In genomic region chr4:149351596-149352150, GRCm38 (mm10) we compare ENCODE assay signal across 26 mouse cellular contexts. TPM values are rescaled to one million over a fixed set of nuclear protein-coding genes. Genes with fewer than 3 reads are reported as not detected.
DNase-seq lines count a peak whose midpoint lies in the region; ATAC-seq and TF ChIP-seq lines count a peak whose summit lies in the region.
"Had no signal": no experiment of that assay in that cellular context is flagged by ENCODE, and none has a peak within 500 bp of the region (broad histone marks: within the 10 kb centered on the region; RNA-seq: fewer than 3 reads in every experiment).

No protein-coding gene starts in this region.

- 80% methylated on average over 8 of the region's 8 CpGs for WGBS in intestine, postnatal 0 days
- WGBS in intestine, embryonic 15.5 days, result 82% methylated on average over 8 of the region's 8 CpGs

- peak overlapping the region; percentile 41 for H3K27ac ChIP-seq in intestine, postnatal 0 days (ENCODE audit: low read depth, low read length)
- H3K27ac ChIP-seq in intestine, embryonic 15.5 days, result no peak overlapping the region
- H3K27ac ChIP-seq: embryonic facial prominence, embryonic 13.5 days; forebrain, embryonic 12.5 days; heart, embryonic 15.5 days; hindbrain, embryonic 10.5 days; layer of hippocampus, adult 2 months; liver, embryonic 13.5 days had no signal

- H3K9ac ChIP-seq in intestine, postnatal 0 days (ENCODE audit: low read depth, low read length), result no peak overlapping the region
- H3K9ac ChIP-seq in intestine, embryonic 15.5 days, result no peak overlapping the region
- H3K9ac ChIP-seq: embryonic facial prominence, embryonic 13.5 days; forebrain, embryonic 12.5 days; heart, embryonic 15.5 days; liver, embryonic 13.5 days had no signal

- no peaks in the 10 kb centered on the region for H3K9me3 ChIP-seq in intestine, postnatal 0 days (ENCODE audit: control insufficient read depth)
- no peaks in the 10 kb centered on the region for H3K9me3 ChIP-seq in intestine, embryonic 15.5 days
- H3K9me3 ChIP-seq: embryonic facial prominence, embryonic 13.5 days; forebrain, embryonic 12.5 days; heart, embryonic 15.5 days; hindbrain, embryonic 10.5 days; liver, embryonic 13.5 days had no signal

- no peaks in the 10 kb centered on the region for H3K27me3 ChIP-seq in intestine, postnatal 0 days (replicated peaks; ENCODE audit: control insufficient read depth, insufficient read depth, low read length)
- no peaks in the 10 kb centered on the region for H3K27me3 ChIP-seq in intestine, embryonic 15.5 days (replicated peaks)
- H3K27me3 ChIP-seq: embryonic facial prominence, embryonic 13.5 days; forebrain, embryonic 12.5 days; heart, embryonic 15.5 days; liver, embryonic 13.5 days had no signal

- TF ChIP-seq CTCF in intestine, postnatal 0 days (IDR thresholded peaks at IDR 0.05; ENCODE audit: low read depth), result no peak

- DNase-seq in adrenal gland, adult 8-10 months, result peak; percentile 70
- peak; percentile 61 for DNase-seq in adrenal gland, postnatal 25 days
- no peak for DNase-seq in spleen, postnatal 10 days (ENCODE audit: low spot score in 2 of 2)
- no peak for DNase-seq in right cerebral cortex, postnatal 25 days
- DNase-seq: cerebellum, adult 8-10 months; cerebellum, postnatal 36 days; embryo, embryonic 11 days; kidney, adult 8-10 months; kidney, postnatal 25 days; liver, embryonic 13.5 days; lung, adult 2 months; lung, postnatal 14 days; midbrain, embryonic 14.5 days; right cerebral cortex, postnatal 14 days; spleen, adult 18-20 months; thymus, postnatal 25 days had no signal

- H3K4me1 ChIP-seq in intestine, postnatal 0 days (replicated peaks; ENCODE audit: control insufficient read depth, insufficient read depth, low read length), result no peaks in the 10 kb centered on the region
- H3K4me1 ChIP-seq in intestine, embryonic 15.5 days (replicated peaks), result no peaks in the 10 kb centered on the region
- H3K4me1 ChIP-seq: forebrain, embryonic 12.5 days; hindbrain, embryonic 10.5 days; liver, embryonic 13.5 days had no signal

- H3K36me3 ChIP-seq in intestine, postnatal 0 days (ENCODE audit: control insufficient read depth, insufficient read depth), result peaks cover 94% of the 10 kb centered on the region
- peaks cover 58% of the 10 kb centered on the region for H3K36me3 ChIP-seq in intestine, embryonic 15.5 days

- 0 out of 2 replicates have a peak, but pooled peaks have one; percentile 19 for ATAC-seq in intestine, postnatal 0 days
- no peak for ATAC-seq in intestine, embryonic 15.5 days
- 0 out of 2 replicates have a peak, but pooled peaks have one; percentile 26 for ATAC-seq in megakaryocyte-erythroid progenitor cell, adult 5-6 weeks (replicated peaks; ENCODE audit: low FRiP score, low TSS enrichment, poor library complexity, severe bottlenecking)
- ATAC-seq: activated CD4-positive, CD25-positive, alpha-beta regulatory T cell, adult 4 months had no signal

- H3K4me2 ChIP-seq in intestine, postnatal 0 days (replicated peaks; ENCODE audit: low read depth), result no peak overlapping the region
- no peak overlapping the region for H3K4me2 ChIP-seq in intestine, embryonic 15.5 days (replicated peaks)
- H3K4me2 ChIP-seq: embryonic facial prominence, embryonic 13.5 days; forebrain, embryonic 12.5 days; heart, embryonic 15.5 days; liver, embryonic 13.5 days had no signal

- no peak overlapping the region for H3K4me3 ChIP-seq in intestine, postnatal 0 days (ENCODE audit: low read depth, low read length)
- H3K4me3 ChIP-seq in intestine, embryonic 15.5 days (replicated peaks), result no peak overlapping the region
- H3K4me3 ChIP-seq: embryonic facial prominence, embryonic 13.5 days; erythroblast, embryonic 14.5 days; forebrain, embryonic 12.5 days; heart, embryonic 15.5 days; hindbrain, embryonic 10.5 days; layer of hippocampus, adult 2 months; liver, embryonic 13.5 days had no signal

RNA-seq across cellular contexts. Expression of gene Kif1b, which starts 44.2 kb away (rescaled TPM):
- 15.2 and 18.1 TPM in 2 replicates for polyA plus RNA-seq in intestine, postnatal 0 days (2015; fragmentation: Nextera tagmentation; extraction: Ambion mirVana)
- polyA plus RNA-seq in intestine, embryonic 15.5 days (2015; fragmentation: Nextera tagmentation; extraction: Ambion mirVana), result 23.3 and 25.5 TPM in 2 replicates
- 100 to 1,000 TPM; 136 to 190 (median 174) TPM for total RNA-seq in adrenal gland, adult 8-10 months (2022)
- 182 and 199 TPM in 2 replicates for total RNA-seq in adrenal gland, postnatal 25 days (2021)
- total RNA-seq in megakaryocyte-erythroid progenitor cell, adult 5-6 weeks (2014; fragmentation: Nextera tagmentation), result 7.9 and 8.1 TPM in 2 replicates
- total RNA-seq in megakaryocyte-erythroid progenitor cell, adult 5-6 weeks (2017), result 4.6 and 5.8 TPM in 2 replicates
- polyA plus RNA-seq: erythroblast, embryonic 14.5 days had no signal

Comparison
In these comparisons a context has a peak if more than half of its experiments do, and no peak if none do; other contexts are left out.
1. DNase-seq: peak in adrenal gland, adult 8-10 months (single experiment) and adrenal gland, postnatal 25 days (single experiment); none in spleen, postnatal 10 days (0 of 2) and right cerebral cortex, postnatal 25 days (single experiment).
2. RNA of gene Kif1b, which starts 44.2 kb away (total RNA-seq): 182 to 199 TPM in adrenal gland, postnatal 25 days and 136 to 190 TPM in adrenal gland, adult 8-10 months; 4.6 to 8.1 TPM in megakaryocyte-erythroid progenitor cell, adult 5-6 weeks; every median in the first group is over 10 times any median in the second.